Mouse (Mus musculus) hindbrain, postnatal 0 days (tissue): Measurements from ENCODE around the gene Serpinb7. TPM values are rescaled to one million over a fixed set of nuclear protein-coding genes. Genes with fewer than 3 reads are reported as not detected.

ENCODE experiments used
- ATAC-seq: fragments of 200-750 bp; cut with Nextera tagmentation; 2 replicates; pipeline ENCODE4 v1.8.0; 2017; ENCODE audit warnings: mild to moderate bottlenecking, moderate TSS enrichment, moderate library complexity
- DNase-seq: peaks from one replicate; pipeline ENCODE4 v3.0.0-alpha.2; 2015; ENCODE audit warnings: low spot score
- H3K27ac ChIP-seq: fragments of 300-500 bp; sonication (generic); 2 replicates; pipeline ENCODE4 v1.5.1; 2014; ENCODE audit warnings: mild to moderate bottlenecking
- H3K27me3 ChIP-seq: fragments of 300-500 bp; sonication (generic); 2 replicates; pipeline ENCODE4 v1.6.1; 2014; ENCODE audit warnings: low read length, mixed read lengths; ENCODE audit not compliant: insufficient read depth
- H3K36me3 ChIP-seq: fragments of 300-500 bp; sonication (generic); 2 replicates; pipeline ENCODE4 v1.6.1; 2014; ENCODE audit warnings: low read length, mixed read lengths; ENCODE audit not compliant: insufficient read depth
- H3K4me1 ChIP-seq: fragments of 300-500 bp; sonication (generic); 2 replicates; pipeline ENCODE4 v1.6.1; 2014; ENCODE audit warnings: antibody characterized with exemption, low read length, mixed read lengths; ENCODE audit not compliant: insufficient read depth
- H3K4me2 ChIP-seq: fragments of 300-500 bp; sonication (generic); 2 replicates; pipeline ENCODE4 v1.6.1; 2014; ENCODE audit warnings: low read depth, mild to moderate bottlenecking, low read length, moderate library complexity, mixed read lengths
- H3K4me3 ChIP-seq: fragments of 300-500 bp; sonication (generic); 2 replicates; pipeline ENCODE4 v1.5.1; 2014; ENCODE audit warnings: low read length
- H3K9ac ChIP-seq: fragments of 300-500 bp; sonication (generic); replicated peaks from 2 replicates; pipeline ENCODE4 v1.6.1; 2014; ENCODE audit warnings: mild to moderate bottlenecking, low read length, moderate library complexity, mixed read lengths
- H3K9me3 ChIP-seq: fragments of 300-500 bp; sonication (generic); 2 replicates; pipeline ENCODE4 v1.6.1; 2016; ENCODE audit warnings: low read length, mixed read lengths
- CTCF ChIP-seq: IDR thresholded peaks from 2 replicates; pipeline ENCODE4 v1.5.1; 2016; ENCODE audit warnings: antibody characterized with exemption, control low read depth, low read depth
- WGBS: fragments of 180-500 bp; shearing (Covaris S2); extraction: QIAGEN DNeasy Blood & Tissue Kit; methylation state at CpG from one replicate; pipeline ENCODE4 v1.1.7; 2014; 5-methylcytosine and 5-hydroxymethylcytosine counted together
- polyA plus RNA-seq: library from polyadenylated mRNA; unstranded; fragments of >200 nt; fragmentation: Nextera tagmentation; extraction: Ambion mirVana; gene quantifications from 2 replicates; pipeline ENCODE4 v1.2.1, GENCODE M21; 2015
- total RNA-seq: library from RNA; depleted of rRNA; stranded (reverse); fragments of >200 nt; gene quantifications from 2 replicates; pipeline ENCODE4 v1.2.3, GENCODE M21; 2014

The Serpinb7 gene
- total and polyA plus RNA-seq, 2 experiments from 2014 or later = 0.15 TPM; not detected in 1

DNA sequence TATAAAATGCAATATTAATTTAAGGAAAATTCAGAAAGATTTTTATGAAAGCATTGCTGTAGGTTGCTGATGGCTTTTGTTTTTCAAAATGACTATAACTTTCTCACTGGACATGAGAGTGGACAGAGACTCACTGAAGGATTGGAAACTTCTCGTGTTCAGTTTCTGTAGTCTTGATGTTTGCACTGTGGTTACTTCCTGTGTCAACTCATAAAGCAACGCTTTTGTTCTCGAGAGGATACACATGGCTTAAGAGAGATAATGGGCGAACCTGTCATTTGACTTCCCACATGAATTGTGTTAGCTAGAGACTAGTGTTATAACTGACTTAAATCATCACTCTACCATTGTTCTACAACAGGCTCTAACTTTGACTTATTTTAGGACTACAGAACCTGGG is 22.5 kb upstream of the Serpinb7 start:
- Histone ChIP-seq H3K4me1 (no peaks in the 10 kb centered on the region), H3K4me2 (no peak overlapping the region), H3K27me3 (no peaks in the 10 kb centered on the region), H3K36me3 (no peaks in the 10 kb centered on the region), H3K4me3 (no peak overlapping the region), H3K9me3 (no peaks in the 10 kb centered on the region), H3K9ac (no peak overlapping the region), H3K27ac (no peak overlapping the region)
- ATAC-seq (no peak), DNase-seq (no peak)
- WGBS = 73% methylated on average over 4 of the region's 4 CpGs
- no peak for TF ChIP-seq CTCF

DNA sequence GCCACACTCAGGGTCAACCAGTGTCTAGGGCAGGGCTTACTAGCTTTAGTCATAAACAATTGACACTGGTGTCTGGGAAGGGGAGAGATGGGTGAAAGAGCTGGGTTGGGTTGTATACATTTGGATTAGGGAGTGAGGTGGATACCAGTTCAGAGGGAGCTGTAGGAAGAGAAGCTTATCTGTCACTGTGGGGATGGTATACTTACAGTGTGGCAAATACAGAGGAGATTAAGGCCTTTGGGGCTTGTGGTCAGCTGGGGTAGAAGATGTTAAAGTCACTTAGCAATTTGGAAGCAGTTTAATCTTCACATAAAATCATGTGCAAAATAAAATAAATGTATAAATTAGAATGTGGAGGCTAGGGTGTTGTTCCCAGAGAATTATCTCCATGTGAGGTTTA is 21.1 kb upstream of the Serpinb7 start:
- H3K4me3 ChIP-seq = no peak overlapping the region
- H3K4me2 ChIP-seq = no peak overlapping the region
- TF ChIP-seq CTCF = no peak
- ATAC-seq = no peak
- no peaks in the 10 kb centered on the region for H3K4me1 ChIP-seq
- no peaks in the 10 kb centered on the region for H3K36me3 ChIP-seq
- H3K27me3 ChIP-seq = no peaks in the 10 kb centered on the region
- no peak for DNase-seq
- no peaks in the 10 kb centered on the region for H3K9me3 ChIP-seq
- no peak overlapping the region for H3K27ac ChIP-seq
- no peak overlapping the region for H3K9ac ChIP-seq

- no peak overlapping the region for H3K9ac ChIP-seq
- H3K4me2 ChIP-seq = no peak overlapping the region
- no peak for ATAC-seq
- TF ChIP-seq CTCF = no peak
- DNase-seq = no peak
- no peaks in the 10 kb centered on the region for H3K36me3 ChIP-seq
- no peak overlapping the region for H3K4me3 ChIP-seq
- no peaks in the 10 kb centered on the region for H3K9me3 ChIP-seq
- H3K27ac ChIP-seq = no peak overlapping the region
- H3K4me1 ChIP-seq = no peaks in the 10 kb centered on the region
- no peaks in the 10 kb centered on the region for H3K27me3 ChIP-seq
These were observed 18.0 kb upstream of the Serpinb7 start for GRCm38 (mm10) chr1:107381491-107381890.

DNA sequence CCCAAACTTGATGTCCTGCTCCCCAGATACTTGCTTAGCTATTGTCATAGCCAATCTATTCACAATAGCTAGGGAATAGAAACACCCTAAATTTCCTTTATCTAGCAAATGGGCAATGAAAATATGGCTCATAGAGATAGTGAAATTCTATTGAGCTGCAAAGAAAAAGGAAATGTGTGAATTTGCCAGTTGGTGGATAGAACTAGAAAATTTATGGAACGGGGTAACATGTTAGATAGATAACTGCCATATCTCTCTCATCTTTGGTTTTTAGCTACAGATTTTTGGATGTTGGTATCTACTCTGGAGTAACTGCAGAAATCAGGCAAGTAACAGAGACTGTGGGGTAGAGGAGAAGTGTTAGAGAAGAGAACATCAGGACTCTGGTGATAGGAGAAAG is 17.1 kb upstream of the Serpinb7 start:
- no peak for ATAC-seq
- 98% methylated on average over 1 of the region's 1 CpGs for WGBS
- H3K9me3 ChIP-seq = no peaks in the 10 kb centered on the region

DNA sequence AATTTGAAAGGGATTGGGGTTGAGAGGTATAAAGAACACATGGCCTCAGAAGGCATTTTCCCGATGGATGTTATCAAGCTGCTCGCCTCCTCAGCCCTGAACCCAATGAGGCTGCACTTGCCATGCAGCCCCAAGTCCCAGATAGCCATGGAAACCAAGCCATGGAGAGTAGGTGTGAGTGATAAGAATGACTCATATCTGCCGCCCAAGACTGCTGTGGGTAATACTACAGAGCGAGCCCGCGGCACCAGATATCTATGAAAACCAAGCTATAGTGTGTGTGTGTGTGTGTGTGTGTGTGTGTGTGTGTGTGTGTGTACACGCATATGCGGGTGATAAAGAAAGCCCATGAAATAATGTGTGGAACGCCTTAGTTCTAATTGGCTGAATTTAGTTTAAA is 14.9 kb upstream of the Serpinb7 start:
- WGBS = 95% methylated on average over 9 of the region's 9 CpGs
- Histone ChIP-seq H3K27me3 (no peaks in the 10 kb centered on the region), H3K4me3 (no peak overlapping the region), H3K4me1 (no peaks in the 10 kb centered on the region), H3K4me2 (no peak overlapping the region), H3K9ac (no peak overlapping the region), H3K27ac (no peak overlapping the region), H3K9me3 (no peaks in the 10 kb centered on the region), H3K36me3 (no peaks in the 10 kb centered on the region)
- TF ChIP-seq CTCF = no peak
- ATAC-seq (no peak), DNase-seq (no peak)

More for the DNA sequence above, 17.1 kb upstream of the Serpinb7 start:
- Histone ChIP-seq H3K27ac (no peak overlapping the region), H3K27me3 (no peaks in the 10 kb centered on the region), H3K4me2 (no peak overlapping the region), H3K9ac (no peak overlapping the region), H3K36me3 (no peaks in the 10 kb centered on the region), H3K4me3 (no peak overlapping the region), H3K4me1 (no peaks in the 10 kb centered on the region)
- DNase-seq = no peak
- no peak for TF ChIP-seq CTCF

DNA sequence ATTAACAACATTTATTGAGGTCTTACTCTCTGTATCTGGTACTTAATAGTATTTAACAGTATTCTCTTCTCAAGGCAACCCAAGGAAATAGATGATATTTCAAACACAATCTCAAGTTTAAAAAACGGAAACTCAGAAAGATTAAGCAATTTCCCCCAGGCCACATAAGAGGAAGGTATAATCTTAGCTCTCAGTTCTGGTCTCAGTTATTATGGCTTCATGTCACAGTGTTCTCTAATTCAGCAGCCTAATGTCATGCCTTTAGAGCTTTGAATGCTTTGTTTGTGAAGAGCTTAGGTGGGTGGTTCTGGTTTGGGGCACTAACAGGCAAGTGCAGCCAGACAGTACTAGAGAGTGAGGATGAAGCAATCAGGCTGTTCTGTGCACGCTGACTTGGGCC is 9.7 kb upstream of the Serpinb7 start:
- 94% methylated on average over 2 of the region's 2 CpGs for WGBS

GRCm38 (mm10) chr1:107397481-107397880 is 2.0 kb upstream of the Serpinb7 start:
- 67% methylated on average over 1 of the region's 1 CpGs for WGBS
- ATAC-seq = no peak
- Histone ChIP-seq H3K9me3 (no peaks in the 10 kb centered on the region), H3K4me3 (no peak overlapping the region), H3K9ac (no peak overlapping the region), H3K27ac (no peak overlapping the region), H3K4me1 (no peaks in the 10 kb centered on the region), H3K27me3 (no peaks in the 10 kb centered on the region), H3K4me2 (no peak overlapping the region), H3K36me3 (no peaks in the 10 kb centered on the region)
- TF ChIP-seq CTCF = no peak
- DNase-seq = no peak

More for the DNA sequence above, 9.7 kb upstream of the Serpinb7 start:
- H3K4me1 ChIP-seq = no peaks in the 10 kb centered on the region
- no peaks in the 10 kb centered on the region for H3K27me3 ChIP-seq
- no peak overlapping the region for H3K27ac ChIP-seq
- no peak overlapping the region for H3K4me3 ChIP-seq
- ATAC-seq (no peak), DNase-seq (no peak)
- no peak overlapping the region for H3K4me2 ChIP-seq
- H3K9ac ChIP-seq = no peak overlapping the region
- TF ChIP-seq CTCF = no peak
- H3K9me3 ChIP-seq = no peaks in the 10 kb centered on the region
- H3K36me3 ChIP-seq = no peaks in the 10 kb centered on the region
